Mouse (Mus musculus) hindlimb bud, embryonic 11.5 days (tissue): ENCODE data around the gene Tdp2.

Experiments
- DNase-seq: peaks from one replicate; pipeline ENCODE4 v3.0.0-alpha.2; 2012; ENCODE audit warnings: low read depth, low spot score; ENCODE audit errors: extremely low spot score

The Tdp2 gene

GRCm38 (mm10) chr13:24868233-24868632 is 36.8 kb downstream of the Tdp2 start:
- DNase-seq = no peak

- DNase-seq = no peak
Observed at GRCm38 (mm10) chr13:24879359-24880040, 48.0 kb downstream of the Tdp2 start.

- no peak for DNase-seq
Observed at GRCm38 (mm10) chr13:24880208-24880607, 48.7 kb downstream of the Tdp2 start.

GRCm38 (mm10) chr13:24880704-24881103 is 49.2 kb downstream of the Tdp2 start:
- DNase-seq = no peak

- no peak for DNase-seq
Observed at GRCm38 (mm10) chr13:24882411-24882810, 50.9 kb downstream of the Tdp2 start.

- DNase-seq = no peak
Observed at GRCm38 (mm10) chr13:24889554-24889953, 58.1 kb downstream of the Tdp2 start.
